Mouse (Mus musculus) spleen, adult 18-20 months (tissue): ENCODE results near the gene Cuedc2.
A peak's percentile ranks its signal among the peaks of the same experiment; 100 is the strongest.

Experiments used
- DNase-seq, 2 experiments: peaks; one replicate each; pipeline ENCODE4 v3.0.0; 2022; ENCODE audit warnings: mixed read lengths in 2 of 2

Gene Cuedc2

GRCm38 (mm10) chr19:46305432-46306267, 32.9 kb downstream of the Cuedc2 start:
- DNase-seq: peak; percentile 93 to 96

GRCm38 (mm10) chr19:46304908-46305333, 33.6 kb downstream of the Cuedc2 start:
- no peak for DNase-seq

GRCm38 (mm10) chr19:46304216-46304841, 34.2 kb downstream of the Cuedc2 start, which contains the start of gene Nfkb2:
Gene Nfkb2 (plus strand): TSS chr19:46304320.
- peak; percentile 94 to 96 for DNase-seq

GRCm38 (mm10) chr19:46303251-46304215, 35.0 kb downstream of the Cuedc2 start:
- no peak for DNase-seq

GRCm38 (mm10) chr19:46302551-46302950, 36.0 kb downstream of the Cuedc2 start:
- DNase-seq: no peak

- no peak for DNase-seq
Measured at GRCm38 (mm10) chr19:46300294-46301045, 38.0 kb downstream of the Cuedc2 start.

GRCm38 (mm10) chr19:46296938-46297337, 41.6 kb downstream of the Cuedc2 start:
- no peak for DNase-seq

- no peak for DNase-seq
Measured at GRCm38 (mm10) chr19:46290535-46291105, 47.9 kb downstream of the Cuedc2 start.

GRCm38 (mm10) chr19:46287566-46287965, 50.9 kb downstream of the Cuedc2 start:
- no peak for DNase-seq

- DNase-seq: no peak
Measured at GRCm38 (mm10) chr19:46286926-46287325, 51.6 kb downstream of the Cuedc2 start.

- no peak for DNase-seq
Measured at GRCm38 (mm10) chr19:46286047-46286446, 52.5 kb downstream of the Cuedc2 start.

- no peak for DNase-seq
Measured at GRCm38 (mm10) chr19:46285631-46286030, 52.9 kb downstream of the Cuedc2 start.

GRCm38 (mm10) chr19:46284686-46285085, 53.8 kb downstream of the Cuedc2 start:
- DNase-seq: no peak

- no peak for DNase-seq
Measured at GRCm38 (mm10) chr19:46282081-46282849, 56.2 kb downstream of the Cuedc2 start.
